Mouse (Mus musculus) G1E (cell line): ENCODE results near the gene Olfr1497. TPM values are rescaled to one million over a fixed set of nuclear protein-coding genes. Genes with fewer than 3 reads are reported as not detected.
"Not testable (repeated sequence)": the region's sequence is repeated elsewhere in the genome, so short reads cannot be mapped to it uniquely, and the experiment has no call there.

Experiments
- ATAC-seq: 2 replicates; pipeline ENCODE4 v1.8.0; 2016; ENCODE audit warnings: mild to moderate bottlenecking; ENCODE audit not compliant: insufficient number of reproducible peaks, poor library complexity, low FRiP score, severe bottlenecking; ENCODE audit errors: extremely low read depth
- DNase-seq: peaks from one replicate; pipeline ENCODE4 v3.0.0; 2012; ENCODE audit warnings: low spot score
- H3K27me3 ChIP-seq: 2 replicates; pipeline ENCODE4 v1.6.1; 2012; ENCODE audit warnings: mild to moderate bottlenecking, low read length, inconsistent platforms; ENCODE audit not compliant: insufficient read depth
- H3K36me3 ChIP-seq: replicated peaks from 2 replicates; pipeline ENCODE3; 2012; ENCODE audit warnings: mild to moderate bottlenecking, inconsistent platforms
- H3K4me1 ChIP-seq: 2 replicates; pipeline ENCODE4 v1.6.1; 2012; ENCODE audit warnings: low read depth, low read length, inconsistent platforms, mixed read lengths; ENCODE audit not compliant: insufficient read depth
- H3K4me3 ChIP-seq: 2 replicates; pipeline ENCODE4 v1.5.1; 2012; ENCODE audit warnings: low read depth, mild to moderate bottlenecking, inconsistent platforms, low read length, moderate library complexity, mixed read lengths
- H3K9me3 ChIP-seq: replicated peaks from 2 replicates; pipeline ENCODE4 v1.6.1; 2012; ENCODE audit warnings: inconsistent platforms
- CTCF ChIP-seq: IDR thresholded peaks from 2 replicates; pipeline ENCODE4 v1.5.1; 2012; ENCODE audit warnings: low read depth, low read length, inconsistent platforms, mixed read lengths
- GATA1 ChIP-seq: IDR thresholded peaks from 2 replicates; pipeline ENCODE4 v1.6.1; 2012; ENCODE audit warnings: borderline replicate concordance, low read length, inconsistent platforms, mixed read lengths
- GATA2 ChIP-seq: IDR thresholded peaks from 2 replicates; pipeline ENCODE4 v1.6.1; 2012; ENCODE audit warnings: low read depth, low read length, inconsistent platforms, borderline replicate concordance
- POLR2AphosphoS5 ChIP-seq: IDR thresholded peaks from 2 replicates; pipeline ENCODE4 v1.6.1; 2012; ENCODE audit warnings: low read depth, low read length, inconsistent platforms; ENCODE audit not compliant: insufficient replicate concordance
- TAL1 ChIP-seq: conservative IDR thresholded peaks from 2 replicates; pipeline ENCODE4 v1.6.1; 2012; ENCODE audit warnings: low read depth, low read length, inconsistent platforms, mixed read lengths
- polyA plus RNA-seq: library from polyadenylated mRNA; stranded (reverse); fragments of >175 nt; gene quantifications from 2 replicates; pipeline ENCODE4 v1.2.3, GENCODE M21; 2012
- total RNA-seq, 2 experiments: library from RNA; stranded (forward) in 1 of 2; stranded (reverse) in 1 of 2; fragments of 200-1000 nt in 1 of 2; fragments of >200 nt in 1 of 2; fragmentation: Nextera tagmentation in 1 of 2; gene quantifications; 2 replicates each; pipeline ENCODE4 v1.2.3; 2014 to 2017

The Olfr1497 gene
- total RNA-seq (2014; fragmentation: Nextera tagmentation) (not detected in 2 replicates), total RNA-seq (2017) (0.06 TPM in 1 of 2 replicates, not detected in the other), polyA plus RNA-seq (not detected in 2 replicates)

- no peaks in the 10 kb centered on the region for H3K9me3 ChIP-seq
- no peaks in the 10 kb centered on the region for H3K27me3 ChIP-seq
- H3K4me1 ChIP-seq: no peaks in the 10 kb centered on the region
- ATAC-seq (no peak), DNase-seq (no peak)
- TF ChIP-seq POLR2AphosphoS5 (no peak), TAL1 (no peak), GATA1 (no peak), GATA2 (no peak), CTCF (no peak)
- no peaks in the 10 kb centered on the region for H3K36me3 ChIP-seq
- no peak within 1 kb of the TSS for H3K4me3 ChIP-seq
These were observed at the start of gene Olfr1497 for GRCm38 (mm10) chr19:13798102-13798501. Olfr1497 (minus strand) TSS chr19:13798202.

GRCm38 (mm10) chr19:13830388-13830787 is 32.4 kb upstream of the Olfr1497 start, which contains the start of gene Olfr1500:
Olfr1500 (minus strand) TSS chr19:13830488.
- DNase-seq: no peak
- H3K36me3 ChIP-seq: no peaks in the 10 kb centered on the region
- H3K27me3 ChIP-seq: no peaks in the 10 kb centered on the region
- H3K4me1 ChIP-seq: no peaks in the 10 kb centered on the region
- no peaks in the 10 kb centered on the region for H3K9me3 ChIP-seq
- TF ChIP-seq TAL1: no peak
- no peak for TF ChIP-seq GATA2
- no peak for TF ChIP-seq POLR2AphosphoS5
- TF ChIP-seq CTCF: no peak
- TF ChIP-seq GATA1: no peak
- no peak within 1 kb of the TSS for H3K4me3 ChIP-seq
- ATAC-seq: no peak

- Histone ChIP-seq H3K4me1 (no peaks in the 10 kb centered on the region), H3K9me3 (no peaks in the 10 kb centered on the region), H3K27me3 (no peaks in the 10 kb centered on the region), H3K4me3 (no peak overlapping the region), H3K36me3 (no peaks in the 10 kb centered on the region)
- DNase-seq (no peak), ATAC-seq (no peak)
- no peak for TF ChIP-seq CTCF
- TF ChIP-seq TAL1: no peak
- no peak for TF ChIP-seq POLR2AphosphoS5
- TF ChIP-seq GATA2: no peak
- no peak for TF ChIP-seq GATA1
These were observed 30.4 kb upstream of the Olfr1497 start for GRCm38 (mm10) chr19:13828447-13828846.

- no peak for TF ChIP-seq TAL1
- TF ChIP-seq GATA2: no peak
- no peak for TF ChIP-seq POLR2AphosphoS5
- no peak for TF ChIP-seq GATA1
- TF ChIP-seq CTCF: no peak
- no peaks in the 10 kb centered on the region for H3K36me3 ChIP-seq
- ATAC-seq (no peak), DNase-seq (no peak)
- H3K4me3 ChIP-seq: no peak overlapping the region
- H3K9me3 ChIP-seq: no peaks in the 10 kb centered on the region
- H3K4me1 ChIP-seq: peaks cover 2% of the 10 kb centered on the region; the same call in 1 of the 2 replicates
- no peaks in the 10 kb centered on the region for H3K27me3 ChIP-seq
These were observed 22.8 kb upstream of the Olfr1497 start for GRCm38 (mm10) chr19:13820847-13821246.

GRCm38 (mm10) chr19:13819347-13819746 is 21.3 kb upstream of the Olfr1497 start, which contains the start of gene Olfr1499:
Olfr1499 (minus strand) TSS chr19:13819447.
- H3K4me3 ChIP-seq: no peak within 1 kb of the TSS
- no peaks in the 10 kb centered on the region for H3K27me3 ChIP-seq
- no peak for DNase-seq
- no peaks in the 10 kb centered on the region for H3K9me3 ChIP-seq
- H3K36me3 ChIP-seq: no peaks in the 10 kb centered on the region
- peaks cover 2% of the 10 kb centered on the region; the same call in 1 of the 2 replicates for H3K4me1 ChIP-seq
- ATAC-seq: no peak
- TF ChIP-seq CTCF: no peak

GRCm38 (mm10) chr19:13818827-13819226 is 20.8 kb upstream of the Olfr1497 start:
- peaks cover 2% of the 10 kb centered on the region; the same call in 1 of the 2 replicates for H3K4me1 ChIP-seq
- TF ChIP-seq POLR2AphosphoS5 (no peak), GATA1 (no peak)
- H3K9me3 ChIP-seq: no peaks in the 10 kb centered on the region
- H3K4me3 ChIP-seq: no peak overlapping the region
- no peak for DNase-seq
- H3K27me3 ChIP-seq: no peaks in the 10 kb centered on the region
- H3K36me3 ChIP-seq: no peaks in the 10 kb centered on the region
- no peak for ATAC-seq

GRCm38 (mm10) chr19:13812823-13813222 is 14.8 kb upstream of the Olfr1497 start:
- DNase-seq (no peak), ATAC-seq (no peak)
- no peaks in the 10 kb centered on the region for H3K4me1 ChIP-seq
- H3K4me3 ChIP-seq: no peak overlapping the region
- H3K9me3 ChIP-seq: no peaks in the 10 kb centered on the region
- TF ChIP-seq TAL1: no peak
- peak; percentile 47; the same call in 1 of the 2 replicates for TF ChIP-seq CTCF
- no peaks in the 10 kb centered on the region for H3K27me3 ChIP-seq
- H3K36me3 ChIP-seq: no peaks in the 10 kb centered on the region

GRCm38 (mm10) chr19:13805486-13805885 is 7.5 kb upstream of the Olfr1497 start:
- not testable (repeated sequence) for H3K36me3 ChIP-seq, DNase-seq, H3K27me3 ChIP-seq, H3K4me3 ChIP-seq, H3K9me3 ChIP-seq, H3K4me1 ChIP-seq, ATAC-seq
